Mouse (Mus musculus) spleen, postnatal 14 days (tissue): ENCODE measurements around the gene Fgfr2.

ENCODE experiments used
- DNase-seq, 2 experiments: peaks; one replicate each; pipeline ENCODE4 v3.0.0; 2021 to 2022; ENCODE audit warnings: low spot score in 2 of 2

The Fgfr2 gene

DNA sequence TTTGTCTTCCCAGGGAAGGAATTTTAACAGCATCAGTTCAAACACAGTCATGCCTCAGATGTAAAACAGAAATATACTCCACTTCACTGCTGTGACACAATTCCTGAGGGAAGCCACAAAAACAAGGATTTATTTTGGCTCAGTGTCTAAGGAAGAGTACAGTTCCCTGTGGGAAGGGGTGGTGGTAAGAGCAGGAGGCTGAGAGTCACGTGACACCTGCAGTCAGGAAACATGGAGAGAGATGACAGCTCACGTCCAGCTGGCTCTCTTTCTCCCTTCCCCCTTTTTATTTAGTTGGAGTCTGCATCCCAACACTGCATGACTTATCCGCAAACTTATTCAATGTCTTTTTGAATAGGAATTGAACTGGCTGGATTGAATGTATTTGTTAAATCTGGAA is 1475.6 kb downstream of the Fgfr2 start:
- no peak for DNase-seq

- no peak for DNase-seq
Measured at GRCm38 (mm10) chr7:131644586-131644985, 1478.6 kb downstream of the Fgfr2 start.

- no peak for DNase-seq
Measured at GRCm38 (mm10) chr7:131644051-131644450, 1479.1 kb downstream of the Fgfr2 start.

GRCm38 (mm10) chr7:131643341-131643840 is 1479.8 kb downstream of the Fgfr2 start:
- DNase-seq, result no peak

GRCm38 (mm10) chr7:131629562-131629961 is 1493.6 kb downstream of the Fgfr2 start:
- no peak for DNase-seq

GRCm38 (mm10) chr7:131628846-131629391 is 1494.2 kb downstream of the Fgfr2 start:
- no peak for DNase-seq

DNA sequence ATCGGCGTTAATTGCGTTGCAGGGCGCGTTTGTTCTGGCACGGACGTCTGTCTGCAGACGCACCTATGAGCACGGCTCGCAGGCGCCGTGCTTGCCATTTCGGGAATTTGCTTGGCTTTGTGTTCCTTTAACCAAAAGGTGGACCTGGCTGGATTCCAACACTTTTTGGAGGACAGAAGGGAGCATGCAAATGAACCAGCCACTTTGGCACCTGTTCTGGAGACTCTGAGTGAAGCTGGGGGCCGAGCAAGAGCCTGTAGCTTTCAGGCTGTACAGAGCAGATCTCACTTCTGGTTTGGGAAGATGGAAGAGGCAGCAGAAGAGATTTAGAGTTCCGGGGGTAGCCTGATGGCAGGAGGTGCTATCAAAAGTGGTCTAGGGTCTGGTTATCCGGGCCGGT is 1494.8 kb downstream of the Fgfr2 start:
- no peak for DNase-seq

- no peak for DNase-seq
Measured at GRCm38 (mm10) chr7:131609677-131610076, 1513.5 kb downstream of the Fgfr2 start.

DNA sequence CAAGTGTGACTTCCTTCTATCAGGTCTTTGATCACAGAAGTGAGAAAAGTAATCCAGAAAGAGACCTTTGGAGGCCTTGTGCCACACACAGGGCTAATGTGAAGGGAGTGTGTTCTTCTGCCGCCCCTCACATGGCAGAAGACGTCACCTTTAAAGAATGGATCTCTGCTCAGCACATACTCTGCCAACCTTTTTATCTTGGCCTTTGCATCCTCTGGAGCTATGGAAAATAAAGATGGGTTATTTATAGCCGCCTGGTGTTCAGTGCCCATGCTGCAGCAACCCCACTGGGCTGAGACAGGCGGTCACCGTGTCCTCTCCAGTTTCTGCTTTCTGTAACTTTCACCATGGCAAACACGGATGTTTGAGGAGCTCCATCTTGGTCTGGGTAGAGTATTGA is 1515.1 kb downstream of the Fgfr2 start:
- no peak for DNase-seq

GRCm38 (mm10) chr7:131605481-131605880 is 1517.7 kb downstream of the Fgfr2 start:
- no peak for DNase-seq

GRCm38 (mm10) chr7:131604946-131605345 is 1518.2 kb downstream of the Fgfr2 start:
- DNase-seq, result no peak

DNA sequence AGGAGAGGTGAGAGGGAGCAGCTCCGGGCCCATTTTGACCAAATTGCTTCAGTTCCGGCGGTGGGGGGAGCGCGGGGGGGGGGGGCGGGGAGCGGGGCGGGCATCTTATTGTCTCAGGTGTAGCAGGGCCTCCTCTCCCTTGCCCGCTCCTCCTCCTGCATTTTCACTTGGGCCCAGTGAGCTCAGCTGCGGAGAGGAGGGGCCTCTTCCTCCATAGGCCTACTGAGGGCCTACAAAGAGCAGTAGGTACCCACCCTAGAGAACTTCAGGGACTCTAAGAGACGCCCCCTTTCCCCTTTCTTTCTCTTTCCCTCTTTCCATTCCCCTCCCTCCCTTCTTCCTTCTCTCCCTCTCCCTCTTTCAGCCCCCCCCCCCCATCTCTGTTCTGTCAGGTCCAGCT is 1520.0 kb downstream of the Fgfr2 start:
- no peak for DNase-seq

GRCm38 (mm10) chr7:131602106-131602505 is 1521.0 kb downstream of the Fgfr2 start:
- no peak for DNase-seq

- DNase-seq, result no peak
Measured at GRCm38 (mm10) chr7:131598483-131598824, 1524.7 kb downstream of the Fgfr2 start.

GRCm38 (mm10) chr7:131597779-131598482 is 1525.2 kb downstream of the Fgfr2 start:
- DNase-seq, result no peak

- DNase-seq, result no peak
Measured at GRCm38 (mm10) chr7:131585551-131585950, 1537.6 kb downstream of the Fgfr2 start.

DNA sequence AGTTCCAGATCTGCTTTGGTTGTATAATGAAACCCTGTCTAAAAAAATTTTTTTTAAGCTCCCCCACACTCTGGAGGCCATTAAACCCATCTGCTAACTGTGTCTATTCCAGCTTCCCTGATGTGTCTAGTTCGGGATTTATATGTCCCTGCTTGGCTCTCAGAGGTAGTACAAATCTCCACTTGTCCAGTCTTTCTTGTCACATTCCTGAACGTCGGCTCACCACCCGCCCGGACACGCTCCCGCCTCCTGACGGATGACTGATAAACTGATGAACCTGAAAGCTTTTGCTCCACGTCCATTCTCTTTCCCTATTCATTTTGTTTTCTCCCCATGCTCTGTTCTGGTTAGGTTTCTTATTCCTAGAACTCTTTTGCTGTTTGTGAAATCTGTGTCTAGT is 1541.0 kb downstream of the Fgfr2 start:
- DNase-seq, result no peak

GRCm38 (mm10) chr7:131575246-131575645 is 1547.9 kb downstream of the Fgfr2 start:
- DNase-seq, result no peak

GRCm38 (mm10) chr7:131560697-131561042 is 1562.5 kb downstream of the Fgfr2 start:
- DNase-seq, result no peak

- DNase-seq, result peak; percentile 73 to 83
Measured at GRCm38 (mm10) chr7:131559986-131560696, 1563.0 kb downstream of the Fgfr2 start, which contains the start of gene Bub3. Bub3 (plus strand) TSS chr7:131560222.

GRCm38 (mm10) chr7:131557751-131558150 is 1565.4 kb downstream of the Fgfr2 start:
- no peak for DNase-seq

DNA sequence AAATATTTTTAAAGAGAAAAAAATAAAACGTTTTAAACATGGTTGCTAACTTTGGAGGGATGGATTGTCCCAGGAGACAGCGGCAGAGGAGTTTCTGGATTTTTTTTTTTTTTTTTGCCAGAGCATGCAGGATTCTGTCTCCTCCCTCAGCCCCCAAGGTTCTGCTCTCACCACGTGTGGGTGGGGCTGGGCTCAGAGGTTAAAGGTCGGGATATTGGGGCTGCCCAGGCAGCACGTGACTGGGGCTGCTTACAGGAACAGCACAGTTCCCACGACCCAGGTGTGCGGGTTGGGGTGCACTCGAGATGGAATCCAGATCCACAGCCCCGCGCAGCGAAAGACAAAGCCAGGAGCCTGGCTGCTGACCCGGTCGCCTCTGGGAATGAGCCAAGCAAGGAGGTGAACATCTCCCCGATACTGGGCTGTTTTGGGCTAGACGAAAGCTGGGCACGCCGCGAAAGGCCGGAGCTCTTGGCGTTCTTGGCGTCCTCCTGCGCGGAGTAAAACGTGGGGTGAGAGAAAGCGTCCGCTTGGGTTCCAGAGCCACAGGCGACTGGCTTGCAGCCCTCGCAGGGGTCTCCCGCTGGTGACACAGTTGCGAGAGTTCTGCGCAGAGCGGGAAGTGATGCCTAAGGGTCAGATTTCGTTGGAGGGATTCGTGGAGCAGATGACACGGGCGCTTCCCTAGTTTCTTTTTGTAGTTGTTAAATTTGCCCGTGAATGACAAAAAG is 1566.4 kb downstream of the Fgfr2 start:
- DNase-seq, result no peak
